Comparison of ENCODE assay signal across 21 mouse cellular contexts in the genomic region with DNA sequence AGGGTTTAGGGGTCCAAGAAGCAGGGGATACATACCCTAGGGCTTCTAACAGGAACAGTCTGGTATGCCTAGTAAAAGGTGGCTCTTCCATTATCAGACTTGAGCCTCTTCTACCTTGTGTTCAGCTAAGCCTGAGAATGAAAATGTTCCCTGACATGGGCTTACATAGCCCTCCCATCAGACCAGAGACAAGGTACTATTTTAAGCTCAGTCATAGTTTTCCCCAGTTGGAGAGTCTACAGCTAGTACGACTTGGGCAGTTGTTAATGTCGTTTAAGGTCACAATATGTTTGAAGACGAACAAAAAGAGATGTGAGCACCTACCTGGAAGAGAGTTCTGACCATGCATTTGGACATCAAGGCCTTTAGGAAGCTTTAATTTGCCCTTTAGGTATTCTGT. TPM values are rescaled to one million over a fixed set of nuclear protein-coding genes. Genes with fewer than 3 reads are reported as not detected.
DNase-seq lines count a peak whose midpoint lies in the region; ATAC-seq lines count a peak whose summit lies in the region.
"Had no signal": no experiment of that assay in that cellular context is flagged by ENCODE, and none has a peak within 500 bp of the region (broad histone marks: within the 10 kb centered on the region; RNA-seq: fewer than 3 reads in every experiment).

No protein-coding gene starts in this region.

- H3K9ac ChIP-seq in liver, embryonic 11.5 days (ENCODE audit: low read depth, low read length), result no peak overlapping the region
- no peak overlapping the region for H3K9ac ChIP-seq in heart, embryonic 15.5 days
- no peak overlapping the region for H3K9ac ChIP-seq in neural tube, embryonic 15.5 days (replicated peaks)
- H3K9ac ChIP-seq in midbrain, embryonic 14.5 days (replicated peaks; ENCODE audit: low read length), result no peak overlapping the region
- H3K9ac ChIP-seq: embryonic facial prominence, embryonic 13.5 days; hindbrain, embryonic 14.5 days; neural tube, embryonic 12.5 days had no signal

- peak overlapping the region; percentile 46; the same call in 1 of the 2 replicates for H3K27ac ChIP-seq in liver, embryonic 11.5 days (ENCODE audit: low read depth, low read length)
- peak overlapping the region; percentile 94 for H3K27ac ChIP-seq in heart, embryonic 15.5 days
- H3K27ac ChIP-seq in macrophage, result peak overlapping the region; percentile 38
- H3K27ac ChIP-seq in neural tube, embryonic 15.5 days (replicated peaks), result no peak overlapping the region
- no peak overlapping the region for H3K27ac ChIP-seq in midbrain, embryonic 14.5 days (replicated peaks; ENCODE audit: low read depth, low read length)
- H3K27ac ChIP-seq: embryonic facial prominence, embryonic 13.5 days; hindbrain, embryonic 14.5 days; neural tube, embryonic 12.5 days had no signal

- H3K9me3 ChIP-seq in liver, embryonic 11.5 days (ENCODE audit: control insufficient read depth, low read length), result no peaks in the 10 kb centered on the region
- H3K9me3 ChIP-seq in heart, embryonic 15.5 days (replicated peaks), result no peaks in the 10 kb centered on the region
- H3K9me3 ChIP-seq in neural tube, embryonic 15.5 days (replicated peaks), result no peaks in the 10 kb centered on the region
- no peaks in the 10 kb centered on the region for H3K9me3 ChIP-seq in midbrain, embryonic 14.5 days (ENCODE audit: control insufficient read depth, low read length)
- H3K9me3 ChIP-seq: embryonic facial prominence, embryonic 13.5 days; neural tube, embryonic 12.5 days had no signal

- H3K4me1 ChIP-seq in liver, embryonic 11.5 days (replicated peaks; ENCODE audit: control insufficient read depth, insufficient read depth, low read length), result peaks cover 15% of the 10 kb centered on the region
- peaks cover 35% of the 10 kb centered on the region for H3K4me1 ChIP-seq in heart, embryonic 15.5 days (replicated peaks)
- H3K4me1 ChIP-seq in neural tube, embryonic 15.5 days, result no peaks in the 10 kb centered on the region
- no peaks in the 10 kb centered on the region for H3K4me1 ChIP-seq in midbrain, embryonic 14.5 days (ENCODE audit: control insufficient read depth, insufficient read depth, low read length)
- H3K4me1 ChIP-seq: embryonic facial prominence, embryonic 13.5 days; neural tube, embryonic 12.5 days had no signal

- no peak overlapping the region for H3K4me3 ChIP-seq in liver, embryonic 11.5 days (ENCODE audit: low read depth, low read length)
- no peak overlapping the region for H3K4me3 ChIP-seq in heart, embryonic 15.5 days
- no peak overlapping the region for H3K4me3 ChIP-seq in macrophage (ENCODE audit: inconsistent target)
- H3K4me3 ChIP-seq in neural tube, embryonic 15.5 days (replicated peaks), result no peak overlapping the region
- no peak overlapping the region for H3K4me3 ChIP-seq in midbrain, embryonic 14.5 days (replicated peaks; ENCODE audit: low read depth, low read length)
- H3K4me3 ChIP-seq: embryonic facial prominence, embryonic 13.5 days; neural tube, embryonic 12.5 days had no signal

- WGBS in liver, embryonic 11.5 days, result 84% methylated on average over 3 of the region's 3 CpGs
- 39% methylated on average over 3 of the region's 3 CpGs for WGBS in heart, embryonic 15.5 days
- WGBS in macrophage (ENCODE audit: missing documents), result 89% methylated on average over 3 of the region's 3 CpGs
- WGBS in neural tube, embryonic 15.5 days, result 87% methylated on average over 3 of the region's 3 CpGs
- WGBS in midbrain, embryonic 14.5 days, result 90% methylated on average over 3 of the region's 3 CpGs

- no peaks in the 10 kb centered on the region for H3K27me3 ChIP-seq in liver, embryonic 11.5 days (replicated peaks; ENCODE audit: control insufficient read depth, insufficient read depth, low read length)
- H3K27me3 ChIP-seq in heart, embryonic 15.5 days, result no peaks in the 10 kb centered on the region
- H3K27me3 ChIP-seq in neural tube, embryonic 15.5 days (replicated peaks), result no peaks in the 10 kb centered on the region
- no peaks in the 10 kb centered on the region for H3K27me3 ChIP-seq in midbrain, embryonic 14.5 days (ENCODE audit: control insufficient read depth, insufficient read depth, low read length)
- H3K27me3 ChIP-seq: embryonic facial prominence, embryonic 13.5 days; neural tube, embryonic 12.5 days had no signal

- DNase-seq in liver, embryonic 11.5 days (ENCODE audit: low spot score), result no peak
- no peak for DNase-seq in liver
- peak; percentile 19 for DNase-seq in heart, adult 8-10 months (ENCODE audit: low spot score)
- no peak for DNase-seq in midbrain, embryonic 14.5 days
- no peak for DNase-seq in urinary bladder, postnatal 25 days (ENCODE audit: low spot score)
- DNase-seq: cerebellum, adult 11 months; cerebellum, postnatal 14 days; kidney, postnatal 25 days; spleen, adult 18-20 months; thymus, postnatal 36 days had no signal

- H3K4me2 ChIP-seq in liver, embryonic 11.5 days, result no peak overlapping the region
- peak overlapping the region; percentile 40 for H3K4me2 ChIP-seq in heart, embryonic 15.5 days
- no peak overlapping the region for H3K4me2 ChIP-seq in neural tube, embryonic 15.5 days
- no peak overlapping the region for H3K4me2 ChIP-seq in midbrain, embryonic 14.5 days (ENCODE audit: low read length)
- H3K4me2 ChIP-seq: embryonic facial prominence, embryonic 13.5 days; hindbrain, embryonic 14.5 days; midbrain, embryonic 11.5 days; neural tube, embryonic 12.5 days had no signal

- peaks cover 53% of the 10 kb centered on the region for H3K79me2 ChIP-seq in macrophage (ENCODE audit: inconsistent target)

- no peaks in the 10 kb centered on the region for H3K36me3 ChIP-seq in liver, embryonic 11.5 days (ENCODE audit: control insufficient read depth, insufficient read depth, low read length)
- peaks cover 29% of the 10 kb centered on the region for H3K36me3 ChIP-seq in heart, embryonic 15.5 days
- H3K36me3 ChIP-seq in macrophage (ENCODE audit: inconsistent target), result peaks cover 16% of the 10 kb centered on the region
- H3K36me3 ChIP-seq in neural tube, embryonic 15.5 days, result peaks cover 10% of the 10 kb centered on the region
- H3K36me3 ChIP-seq in midbrain, embryonic 14.5 days (ENCODE audit: control insufficient read depth, insufficient read depth, low read length), result peaks cover 10% of the 10 kb centered on the region; the same call in 1 of the 2 replicates

- ATAC-seq in liver, embryonic 11.5 days (replicated peaks; ENCODE audit: low FRiP score), result no peak
- peak; percentile 80 for ATAC-seq in heart, embryonic 15.5 days (replicated peaks; ENCODE audit: insufficient number of reproducible peaks, insufficient read depth, low FRiP score, low read depth)
- no peak for ATAC-seq in neural tube, embryonic 15.5 days (ENCODE audit: low FRiP score)
- ATAC-seq in midbrain, embryonic 14.5 days (ENCODE audit: low FRiP score, low TSS enrichment), result no peak
- ATAC-seq: forebrain, embryonic 16.5 days had no signal

RNA-seq across cellular contexts. Expression of a gene that starts 7.2 kb away (rescaled TPM):
- 7.2 and 8.3 TPM in 2 replicates for polyA plus RNA-seq in liver, embryonic 11.5 days (2014; fragmentation: Nextera tagmentation; extraction: Ambion mirVana)
- total RNA-seq in heart, adult 8-10 months (2022), result 100 to 1,000 TPM; 277 to 295 (median 286) TPM
- polyA plus RNA-seq in heart, embryonic 15.5 days (2015; fragmentation: Nextera tagmentation; extraction: Ambion mirVana), result 30.9 and 33.4 TPM in 2 replicates
- total RNA-seq in macrophage (2018; cell fraction: chromatin; rRNA removed), result 100 to 1,000 TPM in 20 of 26 experiments, 10 to 100 TPM in 6; 74.3 to 258 (median 164) TPM
- 10 to 100 TPM in 22 of 26 experiments, 1 to 10 TPM in 4; 6.9 to 26.7 (median 14.4) TPM for total RNA-seq in macrophage (2018; cell fraction: cytosol; rRNA removed)
- 100 to 1,000 TPM in 1 of 26 experiments, 10 to 100 TPM in 25; 29.2 to 106 (median 71.1) TPM for total RNA-seq in macrophage (2018; cell fraction: nucleus; rRNA removed)
- polyA plus RNA-seq in macrophage (2018), result 10.0 to 13.5 TPM (median 12.8 TPM) in 3 replicates
- polyA plus RNA-seq in neural tube, embryonic 15.5 days (2015; fragmentation: Nextera tagmentation; extraction: Ambion mirVana), result 14.4 and 14.7 TPM in 2 replicates
- 9.7 and 10.2 TPM in 2 replicates for polyA plus RNA-seq in midbrain, embryonic 14.5 days (2014; fragmentation: Nextera tagmentation; extraction: Ambion mirVana)

RNA-seq across cellular contexts. Expression of a gene that starts 17.4 kb away (rescaled TPM):
- polyA plus RNA-seq in liver, embryonic 11.5 days (2014; fragmentation: Nextera tagmentation; extraction: Ambion mirVana), result not detected in 2 replicates
- total RNA-seq in heart, adult 8-10 months (2022), result not detected
- not detected in 2 replicates for polyA plus RNA-seq in heart, embryonic 15.5 days (2015; fragmentation: Nextera tagmentation; extraction: Ambion mirVana)
- under 1 TPM in 3 of 26 experiments, not detected in 23; 0.17 to 0.25 (median 0.18) TPM for total RNA-seq in macrophage (2018; cell fraction: chromatin; rRNA removed)
- under 1 TPM in 15 of 26 experiments, not detected in 11; 0.03 to 0.10 (median 0.05) TPM for total RNA-seq in macrophage (2018; cell fraction: cytosol; rRNA removed)
- total RNA-seq in macrophage (2018; cell fraction: nucleus; rRNA removed), result under 1 TPM in 11 of 26 experiments, not detected in 15; 0.06 to 0.60 (median 0.17) TPM
- 0.06 TPM in 1 of 3 replicates, not detected in the others for polyA plus RNA-seq in macrophage (2018)
- 0.06 and 0.08 TPM in 2 replicates for polyA plus RNA-seq in neural tube, embryonic 15.5 days (2015; fragmentation: Nextera tagmentation; extraction: Ambion mirVana)
- polyA plus RNA-seq in midbrain, embryonic 14.5 days (2014; fragmentation: Nextera tagmentation; extraction: Ambion mirVana), result 0.04 TPM in 1 of 2 replicates, not detected in the other
- total RNA-seq: gastrocnemius, adult 8-10 months; left cerebral cortex, adult 18-20 months; left cerebral cortex, postnatal 36 days had no signal
- polyA plus RNA-seq: embryonic facial prominence, embryonic 13.5 days; midbrain, embryonic 11.5 days; neural tube, embryonic 12.5 days had no signal

RNA-seq across cellular contexts. Expression of a gene that starts 38.2 kb away (rescaled TPM):
- polyA plus RNA-seq in liver, embryonic 11.5 days (2014; fragmentation: Nextera tagmentation; extraction: Ambion mirVana), result 0.22 TPM in 1 of 2 replicates, not detected in the other
- total RNA-seq in heart, adult 8-10 months (2022), result under 1 TPM in 2 of 4 experiments, not detected in 2; 0.22 TPM
- polyA plus RNA-seq in heart, embryonic 15.5 days (2015; fragmentation: Nextera tagmentation; extraction: Ambion mirVana), result 0.42 and 1.3 TPM in 2 replicates
- total RNA-seq in macrophage (2018; cell fraction: chromatin; rRNA removed), result under 1 TPM in 1 of 26 experiments, not detected in 25; 0.33 TPM
- under 1 TPM in 10 of 26 experiments, not detected in 16; 0.06 to 0.28 (median 0.10) TPM for total RNA-seq in macrophage (2018; cell fraction: cytosol; rRNA removed)
- under 1 TPM in 2 of 26 experiments, not detected in 24; 0.28 to 0.42 TPM for total RNA-seq in macrophage (2018; cell fraction: nucleus; rRNA removed)
- polyA plus RNA-seq in macrophage (2018), result 0.09 TPM in 1 of 3 replicates, not detected in the others
- polyA plus RNA-seq in neural tube, embryonic 15.5 days (2015; fragmentation: Nextera tagmentation; extraction: Ambion mirVana), result 1.3 TPM in 1 of 2 replicates, not detected in the other
- 0.11 TPM in 2 replicates for polyA plus RNA-seq in midbrain, embryonic 14.5 days (2014; fragmentation: Nextera tagmentation; extraction: Ambion mirVana)
- total RNA-seq: gastrocnemius, adult 8-10 months; left cerebral cortex, adult 18-20 months; left cerebral cortex, postnatal 36 days had no signal
- polyA plus RNA-seq: neural tube, embryonic 12.5 days had no signal

Comparison
In these comparisons a context has a peak if more than half of its experiments do, and no peak if none do; other contexts are left out.
1. H3K27ac ChIP-seq: peak in liver, embryonic 11.5 days (single experiment), heart, embryonic 15.5 days (single experiment) and macrophage (single experiment); none in neural tube, embryonic 15.5 days (single experiment) and midbrain, embryonic 14.5 days (single experiment).